Mouse (Mus musculus) mature B cell (primary cell): ENCODE data around the gene March1.

ENCODE experiments used
- in situ Hi-C: fragments of 300-500 bp; cut with MboI; formaldehyde crosslinking; loops from 2 replicates; pipeline ENCODE4 v1.14.3; 2019

March1 gene

DNA sequence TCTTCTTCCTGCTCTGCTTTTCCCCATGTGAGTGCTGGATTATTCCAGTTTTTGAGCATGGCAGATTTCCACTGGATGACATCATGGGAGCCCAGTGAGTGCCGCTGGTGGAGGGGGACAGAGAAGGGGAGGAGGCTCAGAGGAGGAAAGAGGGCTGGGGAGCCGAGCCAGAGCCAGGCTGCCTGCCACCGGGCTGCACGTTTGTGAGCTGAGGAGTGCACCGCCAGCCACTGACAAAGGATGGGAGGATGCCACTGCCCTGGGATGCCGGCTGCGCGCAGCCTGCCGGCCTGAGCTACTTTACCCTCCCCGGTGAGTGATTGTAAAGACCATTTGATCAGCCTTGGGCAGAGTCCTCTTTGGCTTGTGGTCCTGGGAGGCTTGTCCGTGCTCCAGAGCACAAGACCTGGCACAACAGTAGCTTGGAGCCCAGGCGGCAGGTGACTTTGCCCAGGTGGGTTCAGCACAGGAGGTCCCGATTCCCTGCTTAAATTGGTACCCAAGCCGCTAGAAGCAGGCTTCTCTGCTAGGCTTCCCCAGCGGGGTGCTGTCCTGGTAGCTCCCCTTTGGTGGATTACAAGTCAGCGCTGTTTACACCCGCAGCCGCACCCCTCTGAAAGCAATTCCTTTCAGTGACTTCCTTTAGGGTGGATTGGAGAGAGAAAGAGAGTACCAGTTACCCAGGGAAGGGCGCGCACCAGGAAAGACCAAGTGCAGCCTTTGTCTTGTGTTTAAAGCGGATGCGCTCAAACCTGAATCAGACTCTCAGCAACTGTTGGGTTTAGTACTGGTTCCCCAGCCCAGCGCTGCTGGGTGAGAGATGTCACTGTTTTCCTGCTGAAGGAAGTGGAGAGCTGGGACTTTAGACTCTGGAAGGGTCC, at the start of gene March1:
Gene March1, plus strand, starts transcription at position 30 of the 881 bp plus-strand sequence.
- in situ Hi-C loops = no loop called here

DNA sequence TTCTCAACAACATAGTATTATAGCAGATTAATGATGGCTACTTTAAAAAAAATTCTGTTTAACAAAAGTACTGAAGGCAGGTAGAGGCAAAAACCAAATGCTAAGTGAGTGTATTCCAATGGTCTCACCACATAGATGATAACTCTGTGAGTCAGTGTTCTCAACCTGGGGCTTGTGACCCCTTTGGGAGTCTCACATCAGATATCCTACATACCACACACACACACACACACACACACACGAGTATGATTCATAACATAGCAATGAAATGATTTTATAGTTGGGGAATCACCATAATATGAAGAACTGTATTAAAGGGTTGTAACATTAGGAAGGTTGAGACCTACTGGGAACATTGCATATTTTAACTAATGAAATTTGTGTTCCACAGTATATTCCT, 30.8 kb upstream of the March1 start:
- in situ Hi-C loops = no loop called here

DNA sequence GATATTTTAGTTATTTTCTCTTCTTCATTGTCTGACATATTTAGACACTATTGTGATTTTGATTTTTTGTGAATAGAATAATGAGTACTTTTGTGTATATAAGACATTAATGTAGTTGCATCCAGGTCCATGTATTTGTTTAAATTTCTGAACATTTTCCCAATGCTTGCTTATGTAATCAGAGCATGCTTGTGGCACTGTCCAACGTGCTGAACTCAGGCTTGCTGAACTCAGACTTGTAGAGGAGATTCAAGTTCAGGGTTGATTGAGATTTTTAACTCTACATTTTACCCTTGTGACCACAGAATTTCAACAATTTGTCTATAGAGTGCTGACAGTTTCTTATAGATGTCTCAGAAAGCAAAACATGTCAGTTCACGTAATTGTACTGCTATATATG, 14.5 kb upstream of the March1 start:
- in situ Hi-C loops = no loop called here

DNA sequence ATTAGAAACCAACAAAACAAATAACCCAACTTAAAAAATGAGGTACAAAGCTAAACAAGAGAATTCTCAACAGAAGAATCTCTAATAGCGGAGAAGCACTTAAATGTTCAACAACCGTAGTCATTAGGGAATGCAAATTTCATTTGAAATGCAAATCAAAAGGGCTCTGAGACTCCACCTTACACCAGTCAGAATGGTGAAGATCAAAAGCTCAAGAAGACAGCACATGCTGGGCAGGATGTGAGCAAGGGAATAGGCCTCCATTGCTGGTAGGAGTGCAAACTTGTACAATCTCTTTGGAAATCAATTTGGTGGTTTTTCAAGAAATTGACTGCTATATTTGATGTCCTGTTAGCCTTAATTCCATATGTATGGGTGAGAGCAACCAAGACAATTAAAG, 8.2 kb upstream of the March1 start:
- in situ Hi-C loops = no loop called here

DNA sequence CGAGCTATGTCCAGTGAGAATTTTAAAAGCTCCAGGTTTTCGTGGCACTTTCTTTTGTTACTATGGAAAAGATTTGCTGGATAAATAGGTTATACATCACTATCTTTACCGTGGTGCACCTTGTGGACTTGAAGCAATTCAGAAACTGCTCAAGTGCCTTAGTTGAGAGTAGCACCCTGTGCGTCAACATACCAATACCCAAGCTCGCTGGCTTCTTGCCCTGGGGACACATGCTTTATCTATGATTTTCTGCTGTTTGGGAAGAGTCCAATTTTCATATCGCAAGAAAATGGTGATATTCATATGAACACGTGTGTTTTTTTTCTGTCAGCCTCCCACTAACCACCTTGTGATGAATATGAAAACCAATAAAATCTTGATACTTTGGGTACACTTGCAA, 1.3 kb downstream of the March1 start:
- in situ Hi-C loops = no loop called here

DNA sequence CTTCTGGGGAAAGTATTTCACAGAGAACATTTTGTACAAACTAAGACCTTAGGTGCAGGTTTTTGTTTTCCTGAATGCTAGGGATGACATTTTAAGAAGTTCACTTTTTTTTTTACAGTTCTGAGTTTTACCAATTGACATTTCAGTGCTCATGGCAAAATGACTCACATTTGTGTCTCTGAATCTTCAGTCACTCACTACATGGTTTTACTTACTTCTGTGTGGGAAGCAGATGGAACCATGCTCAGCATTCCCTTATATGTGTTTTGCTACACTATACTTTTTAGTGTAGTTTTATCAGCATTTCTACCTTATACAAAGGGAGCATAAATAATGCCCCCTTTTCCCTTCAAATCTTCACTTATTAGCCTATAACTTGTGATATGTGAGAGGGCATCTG, 27.2 kb downstream of the March1 start:
- in situ Hi-C loops = no loop called here

DNA sequence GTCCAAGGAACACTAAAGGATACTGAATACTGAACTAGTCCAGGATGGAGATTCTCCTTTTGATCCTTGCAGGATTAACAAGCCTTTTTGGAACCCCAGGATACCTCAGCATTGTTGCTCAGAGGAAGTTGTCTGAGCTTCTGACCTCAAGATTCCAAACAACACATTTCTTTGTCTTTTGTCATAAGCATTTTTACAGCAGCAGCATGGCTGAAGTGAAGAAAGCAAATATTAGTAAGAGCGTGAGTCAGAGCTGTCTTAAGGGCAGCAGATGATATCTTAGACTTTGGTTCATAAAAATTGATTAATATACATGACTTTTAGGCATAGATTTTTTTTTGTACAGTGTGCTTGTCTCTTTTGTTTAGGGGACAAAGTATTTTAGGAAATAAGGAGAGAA, 27.8 kb downstream of the March1 start:
- in situ Hi-C loops = no loop called here

DNA sequence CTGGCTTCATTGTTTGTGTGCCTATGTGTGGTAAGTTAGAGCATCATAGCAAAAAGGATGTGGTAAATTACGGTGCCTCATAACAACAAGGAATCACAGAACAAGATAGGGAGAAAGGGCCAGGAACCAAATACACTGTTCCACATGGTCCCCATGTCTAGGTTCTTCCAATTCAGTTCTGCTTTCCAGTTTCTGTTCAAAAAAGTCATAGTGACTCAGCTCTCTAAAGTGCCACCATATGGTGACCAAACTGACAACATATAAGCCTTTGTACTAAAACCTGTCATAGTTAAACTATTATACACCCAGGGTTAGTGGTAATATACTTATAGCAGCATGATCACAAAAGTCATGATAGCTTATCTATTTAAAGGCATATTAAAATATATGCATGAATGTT, 28.2 kb downstream of the March1 start:
- in situ Hi-C loops = no loop called here

DNA sequence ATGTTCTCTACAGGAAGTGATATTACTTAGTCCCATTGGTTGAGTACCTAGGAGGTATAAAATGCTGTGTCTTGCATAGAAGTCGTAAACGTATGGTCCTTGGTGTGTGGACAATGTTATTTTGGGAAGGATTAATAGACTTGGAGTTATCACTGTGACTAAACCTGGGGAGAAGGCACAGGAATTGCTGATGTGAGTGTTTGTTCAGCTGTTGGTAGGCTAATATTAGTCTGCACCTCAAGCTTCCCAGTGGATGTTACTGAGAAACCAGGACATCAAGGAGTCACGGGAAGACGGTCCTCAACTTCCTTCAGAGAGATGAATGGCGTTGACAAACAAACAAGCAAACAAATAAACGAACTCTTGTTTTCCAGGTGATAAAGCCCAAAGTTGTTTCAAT, 38.2 kb downstream of the March1 start:
- in situ Hi-C loops = no loop called here

DNA sequence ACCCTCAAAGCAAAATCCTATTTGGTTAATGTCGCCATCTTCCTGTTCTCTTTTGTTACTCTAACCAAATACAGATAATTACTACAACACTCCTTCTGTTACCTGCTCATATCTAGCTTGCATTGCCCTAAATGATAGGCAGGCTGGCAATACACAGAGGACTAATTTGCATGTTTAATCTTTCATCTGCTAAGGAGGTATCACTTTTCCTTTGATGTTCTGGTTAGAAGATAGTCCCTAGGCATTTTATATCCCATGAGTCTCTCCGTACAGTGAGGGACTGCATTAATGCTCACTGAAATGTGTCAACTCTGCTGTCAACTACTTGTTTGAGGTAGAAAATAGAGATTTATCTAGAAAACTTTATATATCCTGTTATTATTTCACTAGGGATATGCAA, 44.2 kb downstream of the March1 start:
- in situ Hi-C loops = no loop called here

DNA sequence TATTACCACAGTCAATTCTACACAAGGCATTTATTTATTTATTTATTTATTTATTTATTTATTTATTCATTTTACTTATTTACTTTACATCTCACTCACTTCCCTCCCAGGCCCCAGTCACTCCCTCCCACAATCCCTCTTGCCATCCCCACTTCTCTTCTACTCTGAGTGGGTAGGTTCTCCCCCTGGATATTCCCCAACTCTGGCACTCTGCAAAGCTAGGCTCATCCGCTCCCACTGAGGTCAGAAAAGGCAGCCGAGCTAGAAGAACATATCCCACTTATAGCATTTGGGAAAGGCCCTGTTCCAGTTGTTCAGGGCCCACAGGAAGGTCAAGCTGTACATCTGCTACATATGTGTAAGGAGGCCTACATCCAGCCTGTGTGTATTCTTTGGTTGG, 48.1 kb downstream of the March1 start:
- in situ Hi-C loops = no loop called here

DNA sequence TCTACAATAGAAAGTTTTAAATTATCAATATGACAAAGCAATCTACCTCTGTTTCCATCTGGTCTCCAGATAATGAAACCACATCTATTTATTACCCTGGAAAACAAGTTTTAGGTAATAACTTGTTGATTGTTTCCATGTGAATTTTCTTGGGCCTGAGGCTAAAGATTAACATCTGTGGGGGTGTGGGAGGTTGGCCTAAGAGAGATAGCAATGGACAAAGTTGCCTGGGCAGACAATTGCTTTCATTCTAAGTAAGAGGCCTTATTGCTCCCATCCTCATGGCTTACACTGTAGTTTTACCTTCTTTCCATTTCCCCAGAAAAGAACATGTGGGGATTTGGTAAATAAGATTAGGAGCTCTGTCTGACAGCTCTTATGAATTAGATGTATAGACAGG, 125.4 kb downstream of the March1 start:
- in situ Hi-C loops = no loop called here

DNA sequence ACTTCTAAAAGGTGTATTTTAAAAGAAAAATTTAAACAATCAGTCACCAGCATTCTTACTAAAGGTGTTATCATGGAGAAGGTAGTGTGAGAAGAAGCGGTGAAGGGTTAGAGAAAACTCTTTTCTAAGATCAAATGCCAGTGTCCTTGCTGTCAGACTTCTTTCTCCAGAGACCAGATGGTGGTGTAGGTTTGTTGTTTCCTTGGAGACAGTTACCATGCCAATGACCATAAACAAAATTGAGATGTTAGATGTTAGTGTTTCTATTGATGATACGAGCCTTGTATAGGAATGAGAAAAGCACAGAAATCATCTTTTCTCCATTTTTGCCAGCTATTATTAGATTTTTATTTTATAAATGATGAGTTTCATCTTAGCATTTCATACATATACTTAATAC, 158.1 kb downstream of the March1 start:
- in situ Hi-C loops = no loop called here

DNA sequence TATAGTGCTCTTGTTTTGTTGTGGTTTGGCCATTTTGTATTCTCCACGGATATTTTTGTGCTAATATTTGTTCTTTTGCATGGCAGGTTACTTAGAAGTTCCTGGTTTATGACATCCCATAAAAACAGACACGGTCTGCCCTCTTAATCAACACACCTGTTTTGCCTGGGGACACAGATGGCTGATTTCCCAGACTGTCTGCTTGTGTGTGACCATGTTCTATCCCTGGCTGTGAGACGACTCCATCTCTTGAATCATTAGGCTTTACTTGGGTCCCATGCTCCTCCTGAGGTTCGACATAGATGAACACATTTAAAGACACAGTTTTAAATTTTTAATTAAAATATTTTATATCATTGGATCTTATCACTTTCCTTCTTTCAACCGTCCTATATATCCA, 163.5 kb downstream of the March1 start:
- in situ Hi-C loops = no loop called here

DNA sequence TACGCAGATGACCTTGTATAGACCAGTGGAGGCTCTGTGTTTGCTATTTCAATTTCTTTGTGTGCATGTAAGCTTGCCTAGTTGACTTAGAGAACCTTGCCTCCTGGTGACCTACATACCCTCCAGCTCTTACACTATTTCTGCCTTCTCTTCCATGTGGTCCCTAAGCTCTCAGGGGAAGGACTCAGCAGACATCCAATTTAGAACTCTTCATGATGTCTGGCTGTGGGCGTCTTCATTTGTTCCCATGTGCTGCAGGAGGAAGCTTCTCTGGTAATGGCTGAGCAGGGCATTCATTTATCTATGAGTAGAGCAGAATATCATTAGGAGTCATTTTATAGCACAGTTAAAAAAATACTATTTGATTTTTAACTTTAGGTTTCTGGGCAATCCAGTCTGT, 195.3 kb downstream of the March1 start:
- in situ Hi-C loops = no loop called here

DNA sequence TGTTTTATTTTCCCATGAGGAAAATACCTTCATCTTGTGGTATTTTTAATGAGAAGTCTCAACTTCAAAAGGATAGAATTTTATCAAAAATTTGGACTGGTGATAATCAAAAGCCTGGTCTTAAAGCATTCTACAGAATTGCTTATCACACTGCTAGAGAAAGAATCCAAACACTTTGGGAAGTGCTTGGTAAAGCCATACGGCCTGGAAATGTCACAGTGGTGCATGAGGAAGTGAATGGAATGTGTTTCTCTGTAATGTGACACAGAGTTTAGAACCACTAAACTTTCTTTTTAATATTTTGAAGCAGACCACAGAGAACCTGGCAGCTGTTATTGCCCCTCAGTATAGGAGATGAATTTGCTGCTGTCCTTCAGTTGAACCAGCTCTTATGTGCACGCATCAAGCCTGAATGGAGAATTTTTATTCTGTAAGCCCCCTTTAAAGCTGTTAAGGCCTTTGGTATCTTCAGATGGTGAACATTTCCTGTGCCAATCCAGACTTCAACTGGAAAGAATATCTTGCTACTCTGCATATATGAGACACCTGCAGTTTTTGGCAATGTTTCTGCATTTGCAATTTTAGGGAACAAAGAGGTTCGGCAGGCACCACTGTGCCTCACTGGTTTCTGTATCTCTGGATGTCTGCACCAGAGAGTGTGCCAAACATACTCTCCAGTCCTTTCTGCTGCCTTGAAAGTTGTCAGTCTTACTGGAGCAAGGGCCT, 304.8 kb downstream of the March1 start:
- in situ Hi-C loops = no loop called here

DNA sequence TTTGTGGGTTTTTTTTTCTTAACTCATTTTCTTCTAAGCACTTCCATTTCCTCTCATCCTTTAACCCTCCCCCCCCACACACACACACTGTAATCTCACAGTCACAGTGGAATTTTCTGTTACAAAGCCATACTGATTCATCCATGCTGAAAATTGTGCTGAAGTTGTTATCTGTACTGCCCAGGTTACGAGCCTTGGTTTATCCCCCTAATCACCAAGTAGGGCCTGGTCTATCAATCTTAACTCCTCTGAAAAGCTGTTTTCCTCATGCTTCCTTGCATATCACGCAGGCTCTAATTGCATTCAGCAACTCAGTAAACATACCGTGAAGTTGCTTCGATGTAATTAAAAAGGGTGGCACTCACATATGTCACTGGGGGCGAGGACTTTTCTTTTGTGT, 339.2 kb downstream of the March1 start:
- in situ Hi-C loops = no loop called here

DNA sequence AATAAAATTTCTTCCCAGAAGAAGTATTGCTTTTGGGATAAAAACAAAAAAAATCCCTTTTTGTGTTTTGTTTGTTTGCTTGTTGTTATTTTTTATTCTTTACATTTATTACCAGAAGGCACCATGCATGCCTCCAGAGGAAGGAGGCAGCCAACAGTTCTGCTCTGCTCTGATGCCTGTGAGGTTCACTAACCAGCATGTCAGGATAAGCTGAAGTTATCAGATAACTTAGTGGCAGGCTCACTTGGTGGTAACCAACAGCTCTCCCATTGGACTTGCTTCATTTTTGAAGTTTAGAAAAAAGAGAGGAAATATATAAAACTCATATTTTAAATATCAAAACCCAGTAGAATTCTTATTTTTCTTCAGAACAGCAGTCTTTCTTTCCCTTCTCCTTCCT, 339.8 kb downstream of the March1 start:
- in situ Hi-C loops = no loop called here

DNA sequence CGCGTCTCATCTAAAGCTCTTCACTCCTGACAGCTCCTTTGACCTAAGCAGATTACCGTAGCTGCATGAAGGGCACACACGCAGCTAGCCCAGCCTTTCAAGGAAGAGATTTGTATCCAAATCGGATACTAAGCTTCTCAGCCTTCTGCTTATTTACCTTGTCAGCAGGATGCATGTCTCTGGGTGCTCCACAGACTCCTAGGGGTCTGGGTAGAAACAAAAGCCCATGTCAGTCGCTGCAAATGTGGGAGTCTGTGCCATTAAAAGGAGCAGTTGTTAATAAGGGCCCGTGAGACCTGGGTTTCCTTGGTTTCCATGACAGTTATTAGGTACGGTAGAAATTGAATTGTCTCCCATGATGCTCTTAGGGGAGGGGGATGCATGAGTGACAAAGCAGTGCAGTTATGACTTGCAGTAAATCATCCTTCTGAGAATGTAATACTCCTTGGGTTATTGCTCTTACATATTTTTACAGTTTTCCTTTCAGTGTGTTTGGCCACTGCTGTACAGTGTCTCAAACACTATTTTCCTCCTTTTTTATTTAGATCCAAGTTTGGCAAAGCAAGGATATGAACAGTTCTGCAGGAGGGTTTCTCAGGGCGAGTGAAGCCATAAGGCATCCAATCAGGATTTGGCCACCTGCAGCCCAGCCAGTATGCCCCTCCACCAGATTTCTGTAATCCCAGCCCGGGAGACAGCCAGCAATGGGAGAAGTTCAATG, 349.0 kb downstream of the March1 start:
- in situ Hi-C loops = no loop called here

DNA sequence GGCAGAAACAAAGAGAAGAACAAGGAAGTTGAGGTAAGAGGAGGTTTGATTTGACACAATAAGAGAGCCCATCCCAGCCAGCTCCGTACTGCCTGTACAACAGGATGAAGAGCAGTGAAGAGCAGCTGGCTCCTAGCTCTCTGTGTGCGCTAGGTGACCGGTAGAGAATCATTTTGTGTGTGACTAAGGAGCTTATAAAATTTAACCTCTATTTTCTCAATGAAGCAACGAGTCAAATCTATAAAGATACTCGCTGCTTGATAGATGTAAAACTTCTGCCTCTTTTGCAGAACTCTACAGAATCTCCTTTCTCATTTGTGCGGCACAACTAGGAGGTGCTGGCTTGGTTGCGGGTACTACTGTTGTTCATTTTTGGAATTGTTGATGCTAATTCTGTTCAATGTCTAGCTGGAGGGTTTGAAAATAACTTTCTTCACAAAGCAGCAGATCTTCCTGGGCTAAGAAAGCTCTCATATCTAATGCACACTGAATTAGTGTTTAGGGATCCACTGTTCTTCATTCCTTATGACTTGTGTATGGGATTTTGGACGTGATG, 349.6 kb downstream of the March1 start:
- in situ Hi-C loops = no loop called here

DNA sequence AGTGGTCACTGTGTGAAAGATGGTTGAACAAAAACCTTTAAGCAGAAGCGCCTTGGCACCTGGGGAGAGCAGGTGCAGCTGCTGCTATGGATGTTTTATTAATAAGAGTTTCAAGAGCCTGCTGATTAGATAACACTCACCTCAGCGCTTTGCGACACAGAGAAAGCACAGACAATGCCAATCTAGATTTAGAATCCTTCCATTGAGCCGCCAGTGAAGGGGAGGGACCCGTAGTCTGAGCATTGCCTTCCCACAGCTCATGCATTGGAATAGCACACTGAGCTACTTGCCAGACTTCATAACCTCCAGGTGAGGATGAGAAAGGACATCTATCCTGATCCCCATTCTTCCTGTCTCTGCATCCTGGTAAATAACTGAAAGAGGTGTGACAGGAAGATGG, 359.2 kb downstream of the March1 start:
- in situ Hi-C loops = no loop called here

DNA sequence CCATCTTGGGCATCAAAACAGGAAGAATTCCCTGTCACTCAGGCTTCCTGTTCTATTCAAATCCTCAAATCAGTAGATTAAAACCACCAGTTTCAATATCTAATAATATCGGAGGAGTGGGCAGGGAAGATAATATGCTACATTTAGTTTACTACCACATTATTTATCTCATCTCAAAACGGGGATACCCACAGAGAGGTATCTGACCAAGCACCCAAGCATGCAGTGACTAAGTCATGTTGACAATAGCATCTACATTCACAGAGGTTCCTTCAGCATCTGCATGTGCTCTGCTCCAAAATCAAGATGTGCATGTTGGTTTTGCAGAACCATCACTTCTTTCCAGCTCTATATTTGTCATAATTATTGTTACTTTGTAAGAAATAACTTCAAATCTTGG, 364.3 kb downstream of the March1 start:
- in situ Hi-C loops = no loop called here
